Mouse (Mus musculus): ENCODE data around the gene Fzr1. TPM values are rescaled to one million over a fixed set of nuclear protein-coding genes. Genes with fewer than 3 reads are reported as not detected.

Fzr1 gene
- total RNA-seq, 2 experiments from 2014 or later, result 14.0 to 18.8 TPM

GRCm38 (mm10) chr10:81413310-81414261, 35.3 kb upstream of the Fzr1 start:
- intact Hi-C loops (cut with DNase I), result no loop called here
- peak; percentile 23; the same call in 1 of the 2 replicates for TF ChIP-seq CTCF (IDR thresholded peaks at IDR 0.05)
- peak; percentile 94 for DNase-seq
- Histone ChIP-seq H3K27ac (peak overlapping the region; percentile 97), H3K4me3 (peak overlapping the region; percentile 70)

GRCm38 (mm10) chr10:81412586-81413309, 34.4 kb upstream of the Fzr1 start:
- Histone ChIP-seq H3K4me3 (peak overlapping the region; percentile 70), H3K27ac (peak overlapping the region; percentile 97)
- intact Hi-C loops (cut with DNase I), result no loop called here
- DNase-seq, result peak; percentile 63
- TF ChIP-seq CTCF (IDR thresholded peaks at IDR 0.05), result no peak

- peak overlapping the region; percentile 97 for H3K27ac ChIP-seq
- no peak for TF ChIP-seq CTCF (IDR thresholded peaks at IDR 0.05)
- peak; percentile 97 for DNase-seq
- peak overlapping the region; percentile 70 for H3K4me3 ChIP-seq
- intact Hi-C loops (cut with DNase I), result no loop called here
Observed at GRCm38 (mm10) chr10:81411471-81412400, 33.4 kb upstream of the Fzr1 start.

- Histone ChIP-seq H3K4me3 (peak overlapping the region; percentile 70), H3K27ac (peak overlapping the region; percentile 97)
- TF ChIP-seq CTCF (IDR thresholded peaks at IDR 0.05), result no peak
- intact Hi-C loops (cut with DNase I), result no loop called here
- DNase-seq, result no peak
Observed at GRCm38 (mm10) chr10:81410981-81411380, 32.7 kb upstream of the Fzr1 start.

- peak; percentile 37 for DNase-seq
- intact Hi-C loops (cut with DNase I), result no loop called here
- Histone ChIP-seq H3K27ac (peak overlapping the region; percentile 97), H3K4me3 (peak overlapping the region; percentile 70)
- no peak for TF ChIP-seq CTCF (IDR thresholded peaks at IDR 0.05)
Observed at GRCm38 (mm10) chr10:81410350-81410749, 32.0 kb upstream of the Fzr1 start.

- Histone ChIP-seq H3K27ac (peak overlapping the region; percentile 97), H3K4me3 (peak overlapping the region; percentile 70)
- no peak for TF ChIP-seq CTCF (IDR thresholded peaks at IDR 0.05)
- peak; percentile 46 for DNase-seq
- intact Hi-C loops (cut with DNase I), result loop anchor here (2.0 kb wide), 1 partner anchor 25 kb away; no protein-coding TSS in a partner anchor
Observed at GRCm38 (mm10) chr10:81409330-81409729, 31.0 kb upstream of the Fzr1 start.

- peak overlapping the region; percentile 70 for H3K4me3 ChIP-seq
- peak; percentile 93 for DNase-seq
- intact Hi-C loops (cut with DNase I), result loop anchor here (2.0 kb wide), 1 partner anchor 26 kb away; no protein-coding TSS in a partner anchor
- peak; percentile 96 for TF ChIP-seq CTCF (IDR thresholded peaks at IDR 0.05)
- H3K27ac ChIP-seq, result peak overlapping the region; percentile 97
Observed at GRCm38 (mm10) chr10:81408871-81409291, 30.6 kb upstream of the Fzr1 start.

GRCm38 (mm10) chr10:81408424-81408729, 30.1 kb upstream of the Fzr1 start:
- no peak for DNase-seq
- Histone ChIP-seq H3K4me3 (peak overlapping the region; percentile 70), H3K27ac (peak overlapping the region; percentile 97)
- TF ChIP-seq CTCF (IDR thresholded peaks at IDR 0.05), result no peak
- intact Hi-C loops (cut with DNase I), result loop anchor here (2.0 kb wide), 1 partner anchor 26 kb away; no protein-coding TSS in a partner anchor

GRCm38 (mm10) chr10:81407539-81408423, 29.5 kb upstream of the Fzr1 start:
- DNase-seq, result peak; percentile 77
- peak overlapping the region; percentile 97 for H3K27ac ChIP-seq
- peak overlapping the region; percentile 70 for H3K4me3 ChIP-seq
- TF ChIP-seq CTCF (IDR thresholded peaks at IDR 0.05), result no peak
- intact Hi-C loops (cut with DNase I), result loop anchor here (2.0 kb wide), 1 partner anchor 27 kb away; no protein-coding TSS in a partner anchor

- TF ChIP-seq CTCF (IDR thresholded peaks at IDR 0.05), result no peak
- DNase-seq, result peak; percentile 38
- Histone ChIP-seq H3K4me3 (peak overlapping the region; percentile 70), H3K27ac (peak overlapping the region; percentile 97)
- intact Hi-C loops (cut with DNase I), result no loop called here
Observed at GRCm38 (mm10) chr10:81406504-81407440, 28.5 kb upstream of the Fzr1 start.
